Mouse (Mus musculus) liver, embryonic 12.5 days (tissue): ENCODE results near the gene Msx3. TPM values are rescaled to one million over a fixed set of nuclear protein-coding genes. Genes with fewer than 3 reads are reported as not detected.

ENCODE experiments used
- ATAC-seq: fragments of 200-750 bp; cut with Nextera tagmentation; 2 replicates; pipeline ENCODE4 v1.8.0; 2017; ENCODE audit warnings: moderate number of reproducible peaks, mild to moderate bottlenecking, moderate library complexity
- H3K27ac ChIP-seq: fragments of 300-500 bp; sonication (generic); 2 replicates; pipeline ENCODE4 v1.5.1; 2016; ENCODE audit warnings: mild to moderate bottlenecking
- H3K27me3 ChIP-seq: fragments of 300-500 bp; sonication (generic); replicated peaks from 2 replicates; pipeline ENCODE4 v1.6.1; 2016; ENCODE audit warnings: mild to moderate bottlenecking, moderate library complexity
- H3K36me3 ChIP-seq: fragments of 300-500 bp; sonication (generic); 2 replicates; pipeline ENCODE4 v1.6.1; 2016; ENCODE audit warnings: mild to moderate bottlenecking, moderate library complexity
- H3K4me1 ChIP-seq: fragments of 300-500 bp; sonication (generic); 2 replicates; pipeline ENCODE4 v1.6.1; 2016
- H3K4me2 ChIP-seq: fragments of 300-500 bp; sonication (generic); 2 replicates; pipeline ENCODE4 v1.6.1; 2016; ENCODE audit warnings: mild to moderate bottlenecking, moderate library complexity
- H3K4me3 ChIP-seq: fragments of 300-500 bp; sonication (generic); 2 replicates; pipeline ENCODE4 v1.5.1; 2016; ENCODE audit warnings: mild to moderate bottlenecking, moderate library complexity
- H3K9ac ChIP-seq: fragments of 300-500 bp; sonication (generic); 2 replicates; pipeline ENCODE4 v1.6.1; 2016; ENCODE audit warnings: mild to moderate bottlenecking, moderate library complexity
- H3K9me3 ChIP-seq: fragments of 300-500 bp; sonication (generic); replicated peaks from 2 replicates; pipeline ENCODE4 v1.6.1; 2016; ENCODE audit warnings: mild to moderate bottlenecking, moderate library complexity
- WGBS: fragments of 180-500 bp; shearing (Covaris S2); methylation state at CpG from one replicate; pipeline ENCODE4 v1.1.7; 2016; ENCODE audit not compliant: insufficient replicate concordance; 5-methylcytosine and 5-hydroxymethylcytosine counted together
- polyA plus RNA-seq: library from polyadenylated mRNA; unstranded; fragments of >200 nt; fragmentation: Nextera tagmentation; extraction: Ambion mirVana; gene quantifications from 2 replicates; pipeline ENCODE4 v1.2.1, GENCODE M21; 2016

Gene Msx3
- not detected in 2 replicates for polyA plus RNA-seq

DNA sequence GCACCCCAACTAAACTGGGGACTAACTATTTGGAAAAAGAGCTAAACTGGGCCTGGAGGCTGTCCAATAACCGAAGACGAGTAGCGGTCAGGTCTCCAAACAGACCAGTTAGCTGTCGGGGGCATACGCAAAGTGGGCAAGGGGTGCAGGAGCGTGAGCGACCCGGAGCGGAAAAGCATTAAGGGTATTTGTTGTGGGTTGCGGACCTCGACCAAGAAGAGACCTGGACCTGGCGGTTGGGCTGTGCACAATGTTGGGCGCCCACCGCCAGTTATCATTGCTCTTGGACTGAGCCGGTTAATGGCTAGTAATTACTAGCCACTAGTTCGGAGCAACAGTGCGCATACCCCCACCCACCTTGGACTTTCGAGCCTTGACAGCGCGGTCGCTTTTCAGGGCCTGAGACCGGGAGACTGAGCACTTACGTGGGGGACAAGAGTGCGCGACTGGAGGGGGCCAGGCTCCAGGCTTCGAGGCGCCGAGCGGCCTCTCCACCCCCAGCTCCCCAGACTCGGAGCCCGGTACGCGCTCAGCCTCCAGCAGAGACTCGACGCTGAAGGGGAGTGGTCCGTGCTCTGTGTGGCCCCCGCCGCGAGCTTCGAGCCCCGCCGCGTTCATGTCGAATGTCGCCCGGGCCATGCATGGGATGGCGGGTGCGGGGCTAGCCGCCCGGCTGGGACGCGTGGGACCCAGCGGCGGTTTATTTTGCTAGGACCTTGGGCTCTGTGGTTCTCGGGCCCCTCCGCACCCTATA, at the start of gene Msx3:
TSS of gene Msx3 (minus strand) at position 729 of the 754 bp plus-strand sequence.
- peak; percentile 30; the same call in 1 of the 2 replicates for ATAC-seq
- WGBS = 3% methylated on average over 56 of the region's 56 CpGs

DNA sequence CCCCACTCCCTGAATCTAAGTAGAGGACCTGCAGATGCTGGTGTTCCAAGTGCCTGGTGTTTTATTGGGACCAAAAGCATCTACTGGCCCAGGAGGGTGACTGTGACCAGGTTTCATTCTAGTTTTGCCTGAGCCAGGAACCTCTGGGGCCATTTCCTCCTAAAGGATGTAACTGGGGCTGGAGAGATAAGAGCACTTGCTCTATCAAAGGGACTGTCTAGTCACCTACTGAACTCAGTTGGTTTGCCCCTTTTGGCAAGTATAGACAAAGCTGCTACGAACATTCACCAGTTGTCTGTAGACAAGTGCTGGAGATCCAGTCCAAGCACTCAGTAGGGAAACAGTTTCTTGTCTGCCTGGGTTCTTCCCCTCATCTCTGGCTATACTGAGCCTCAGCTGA, 49.6 kb upstream of the Msx3 start:
- 0 out of 2 replicates have a peak, but pooled peaks cover 6% of the 10 kb centered on the region for H3K27me3 ChIP-seq
- no peak overlapping the region for H3K4me3 ChIP-seq
- H3K4me2 ChIP-seq = no peak overlapping the region
- H3K4me1 ChIP-seq = peaks cover 21% of the 10 kb centered on the region
- no peak overlapping the region for H3K9ac ChIP-seq
- H3K36me3 ChIP-seq = no peaks in the 10 kb centered on the region
- WGBS = 22% methylated on average over 1 of the region's 1 CpGs
- H3K9me3 ChIP-seq = no peaks in the 10 kb centered on the region
- ATAC-seq = no peak
- H3K27ac ChIP-seq = no peak overlapping the region

More for the DNA sequence above, at the start of gene Msx3:
- H3K4me3 ChIP-seq = peak within 1 kb of the TSS; percentile 34
- no peaks in the 10 kb centered on the region for H3K9me3 ChIP-seq
- H3K4me2 ChIP-seq = peak within 1 kb of the TSS; percentile 64
- peaks cover 96% of the 10 kb centered on the region for H3K27me3 ChIP-seq
- peaks cover 11% of the 10 kb centered on the region for H3K4me1 ChIP-seq
- H3K9ac ChIP-seq = no peak within 1 kb of the TSS
- no peak within 1 kb of the TSS for H3K27ac ChIP-seq
- H3K36me3 ChIP-seq = no peaks in the 10 kb centered on the region

DNA sequence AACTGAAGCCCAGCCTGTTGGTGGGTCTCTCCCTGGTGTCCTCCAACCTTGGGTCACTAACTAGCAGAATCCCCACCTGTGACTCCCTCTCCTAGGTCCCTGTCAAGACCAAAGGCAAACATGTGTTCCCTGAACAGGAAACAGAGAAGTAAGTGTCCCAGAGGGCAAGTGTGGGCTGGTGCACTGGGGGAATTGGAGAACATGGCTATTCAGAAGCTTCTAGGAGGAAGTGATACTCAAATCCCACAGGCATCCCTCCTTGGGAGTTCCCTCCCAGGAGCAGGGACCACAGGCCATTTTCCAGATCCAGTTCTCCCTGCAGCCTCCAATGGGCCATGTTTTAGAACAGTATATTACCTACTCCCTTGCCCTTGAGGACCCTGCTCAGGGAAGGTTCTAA, 47.2 kb upstream of the Msx3 start:
- Histone ChIP-seq H3K4me1 (peaks cover 6% of the 10 kb centered on the region; the same call in 1 of the 2 replicates), H3K9ac (no peak overlapping the region), H3K27me3 (0 out of 2 replicates have a peak, but pooled peaks cover 6% of the 10 kb centered on the region), H3K4me2 (no peak overlapping the region), H3K9me3 (no peaks in the 10 kb centered on the region), H3K4me3 (no peak overlapping the region), H3K36me3 (no peaks in the 10 kb centered on the region), H3K27ac (no peak overlapping the region)
- ATAC-seq = no peak

GRCm38 (mm10) chr7:140095556-140095955, 46.7 kb upstream of the Msx3 start:
- H3K36me3 ChIP-seq = no peaks in the 10 kb centered on the region
- H3K27me3 ChIP-seq = 0 out of 2 replicates have a peak, but pooled peaks cover 6% of the 10 kb centered on the region
- H3K9ac ChIP-seq = no peak overlapping the region
- no peak overlapping the region for H3K4me3 ChIP-seq
- no peak overlapping the region for H3K4me2 ChIP-seq
- WGBS = 39% methylated on average over 1 of the region's 1 CpGs
- no peak for ATAC-seq
- H3K4me1 ChIP-seq = peaks cover 6% of the 10 kb centered on the region; the same call in 1 of the 2 replicates
- no peaks in the 10 kb centered on the region for H3K9me3 ChIP-seq
- no peak overlapping the region for H3K27ac ChIP-seq

DNA sequence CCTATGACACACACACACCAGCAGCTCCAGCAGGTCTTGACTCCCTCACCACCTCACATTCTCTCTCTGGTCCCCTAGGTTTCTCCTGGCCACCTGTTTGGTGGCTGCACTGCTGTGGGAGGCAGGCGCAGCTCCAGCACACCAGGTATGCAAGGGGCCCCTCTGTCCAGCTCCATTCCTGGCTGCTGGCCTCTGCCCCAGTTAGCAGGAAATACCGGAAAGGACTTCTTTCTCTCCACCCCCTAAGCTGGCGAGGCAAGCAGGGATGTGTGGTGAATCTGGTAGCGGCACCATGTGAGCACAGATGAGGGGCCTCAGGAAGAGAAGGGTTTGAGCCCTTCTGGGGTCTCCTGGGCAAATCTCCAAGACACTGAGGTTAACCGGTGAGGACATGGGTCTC, 46.1 kb upstream of the Msx3 start:
- H3K4me2 ChIP-seq = no peak overlapping the region
- no peaks in the 10 kb centered on the region for H3K36me3 ChIP-seq
- no peaks in the 10 kb centered on the region for H3K9me3 ChIP-seq
- WGBS = 42% methylated on average over 5 of the region's 5 CpGs
- H3K9ac ChIP-seq = no peak overlapping the region
- ATAC-seq = no peak
- 0 out of 2 replicates have a peak, but pooled peaks cover 6% of the 10 kb centered on the region for H3K27me3 ChIP-seq
- H3K4me3 ChIP-seq = no peak overlapping the region
- no peak overlapping the region for H3K27ac ChIP-seq
- peaks cover 6% of the 10 kb centered on the region; the same call in 1 of the 2 replicates for H3K4me1 ChIP-seq

DNA sequence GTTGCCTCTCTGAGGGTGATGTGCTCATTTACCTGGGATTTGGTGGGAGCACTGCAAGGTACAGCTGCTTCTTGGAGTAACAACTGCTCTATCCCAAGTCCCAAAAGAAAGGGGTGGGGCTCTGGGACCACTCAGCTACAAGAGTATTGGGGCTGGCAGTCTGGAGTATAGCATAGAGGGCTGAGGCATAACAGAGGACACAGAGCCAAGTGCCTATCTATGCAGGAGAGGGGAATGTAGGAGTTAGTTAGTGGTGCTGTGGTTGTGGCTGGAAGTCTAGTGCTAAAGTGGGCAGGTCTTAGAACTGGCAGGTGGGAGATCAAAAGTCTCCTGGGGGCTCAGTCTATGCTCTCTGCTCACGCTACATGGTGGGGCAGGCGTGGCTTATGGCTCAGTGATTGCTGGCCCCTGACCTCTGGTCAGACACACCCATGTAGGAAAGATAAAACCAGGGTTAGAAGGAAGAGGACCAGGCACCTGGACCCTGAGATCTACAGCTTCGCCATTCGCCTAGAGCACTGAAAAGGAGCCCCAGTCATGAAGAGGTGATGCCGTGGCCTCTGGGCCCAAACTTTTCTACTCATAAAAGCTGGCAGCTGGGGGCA, 44.1 kb upstream of the Msx3 start, which contains the start of gene Prap1:
TSS of gene Prap1 (plus strand) at position 472 of the 605 bp plus-strand sequence.
- Histone ChIP-seq H3K9ac (no peak within 1 kb of the TSS), H3K36me3 (no peaks in the 10 kb centered on the region), H3K4me3 (no peak within 1 kb of the TSS), H3K9me3 (no peaks in the 10 kb centered on the region), H3K4me2 (no peak within 1 kb of the TSS), H3K27me3 (0 out of 2 replicates have a peak, but pooled peaks cover 6% of the 10 kb centered on the region), H3K4me1 (no peaks in the 10 kb centered on the region), H3K27ac (no peak within 1 kb of the TSS)
- WGBS = 61% methylated on average over 5 of the region's 5 CpGs
- no peak for ATAC-seq

DNA sequence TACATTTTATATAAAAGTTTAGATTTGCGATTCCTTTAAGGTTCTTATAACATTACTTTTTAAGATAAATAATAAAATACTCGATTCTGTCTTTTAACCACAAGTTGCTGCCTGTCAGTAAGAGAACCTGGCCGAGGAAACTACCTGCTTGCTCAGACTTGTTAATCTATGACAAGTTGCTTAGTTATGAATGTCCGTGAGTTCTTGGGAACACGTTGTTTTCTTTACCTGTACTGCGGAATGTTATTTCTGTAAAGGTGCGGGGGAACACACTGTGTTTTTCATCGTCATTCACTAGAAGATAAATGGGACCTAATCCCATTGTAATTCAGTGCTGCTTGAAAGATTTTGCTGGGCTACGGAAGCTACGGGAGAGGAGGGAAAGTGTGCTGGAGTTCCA, 41.7 kb upstream of the Msx3 start:
- H3K4me3 ChIP-seq = no peak overlapping the region
- no peak for ATAC-seq
- H3K27ac ChIP-seq = no peak overlapping the region
- no peak overlapping the region for H3K4me2 ChIP-seq
- no peak overlapping the region for H3K9ac ChIP-seq
- no peaks in the 10 kb centered on the region for H3K9me3 ChIP-seq
- 0 out of 2 replicates have a peak, but pooled peaks cover 6% of the 10 kb centered on the region for H3K27me3 ChIP-seq
- H3K4me1 ChIP-seq = no peaks in the 10 kb centered on the region
- 71% methylated on average over 10 of the region's 10 CpGs for WGBS
- H3K36me3 ChIP-seq = no peaks in the 10 kb centered on the region

DNA sequence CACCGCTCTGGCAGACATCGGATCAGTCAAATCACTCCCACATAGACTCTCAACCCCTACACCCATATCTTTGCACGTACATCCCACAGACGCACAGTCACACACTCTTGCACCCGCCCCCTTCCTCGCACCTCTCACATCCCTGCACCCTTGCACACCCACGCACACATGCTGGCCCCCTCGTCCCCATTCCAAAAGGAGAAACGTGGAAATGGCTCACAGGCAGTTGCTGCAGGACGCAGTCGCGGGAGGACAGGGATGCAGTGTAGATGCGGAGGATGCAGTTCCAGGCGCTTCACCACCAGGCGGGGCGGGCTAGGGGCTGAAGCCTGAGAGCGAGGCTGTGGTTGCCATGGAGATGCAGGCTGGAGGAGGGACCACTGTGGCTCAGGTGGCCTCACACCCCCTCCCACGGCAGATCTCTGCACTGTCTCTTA, 33.4 kb upstream of the Msx3 start, which contains the start of gene Caly:
TSS of gene Caly (minus strand) at position 307 of the 437 bp plus-strand sequence.
- H3K4me3 ChIP-seq = no peak within 1 kb of the TSS
- H3K9me3 ChIP-seq = no peaks in the 10 kb centered on the region
- ATAC-seq = peak; percentile 35; the same call in 1 of the 2 replicates
- 10% methylated on average over 18 of the region's 18 CpGs for WGBS
- H3K36me3 ChIP-seq = no peaks in the 10 kb centered on the region
- 0 out of 2 replicates have a peak, but pooled peaks cover 4% of the 10 kb centered on the region for H3K4me1 ChIP-seq
- H3K27ac ChIP-seq = no peak within 1 kb of the TSS
- no peak within 1 kb of the TSS for H3K9ac ChIP-seq
- H3K4me2 ChIP-seq = no peak within 1 kb of the TSS
- H3K27me3 ChIP-seq = peaks cover 44% of the 10 kb centered on the region

GRCm38 (mm10) chr7:140081408-140082241, 32.7 kb upstream of the Msx3 start:
- Histone ChIP-seq H3K36me3 (no peaks in the 10 kb centered on the region), H3K27ac (no peak overlapping the region), H3K27me3 (peaks cover 44% of the 10 kb centered on the region), H3K9ac (no peak overlapping the region), H3K4me3 (no peak overlapping the region), H3K4me1 (0 out of 2 replicates have a peak, but pooled peaks cover 4% of the 10 kb centered on the region), H3K9me3 (no peaks in the 10 kb centered on the region), H3K4me2 (no peak overlapping the region)
- ATAC-seq = peak; percentile 10; the same call in 1 of the 2 replicates
- WGBS = 26% methylated on average over 20 of the region's 20 CpGs

- no peak overlapping the region for H3K4me3 ChIP-seq
- no peak overlapping the region for H3K4me2 ChIP-seq
- peak; percentile 43; the same call in 1 of the 2 replicates for ATAC-seq
- peaks cover 44% of the 10 kb centered on the region for H3K27me3 ChIP-seq
- H3K36me3 ChIP-seq = no peaks in the 10 kb centered on the region
- H3K27ac ChIP-seq = no peak overlapping the region
- 0 out of 2 replicates have a peak, but pooled peaks cover 4% of the 10 kb centered on the region for H3K4me1 ChIP-seq
- no peak overlapping the region for H3K9ac ChIP-seq
- no peaks in the 10 kb centered on the region for H3K9me3 ChIP-seq
- 6% methylated on average over 24 of the region's 24 CpGs for WGBS
Observed at GRCm38 (mm10) chr7:140080503-140081156, 31.7 kb upstream of the Msx3 start.

- Histone ChIP-seq H3K4me1 (0 out of 2 replicates have a peak, but pooled peaks cover 4% of the 10 kb centered on the region), H3K4me2 (no peak overlapping the region), H3K4me3 (no peak overlapping the region), H3K27me3 (peaks cover 44% of the 10 kb centered on the region), H3K9ac (no peak overlapping the region), H3K9me3 (no peaks in the 10 kb centered on the region), H3K27ac (no peak overlapping the region), H3K36me3 (no peaks in the 10 kb centered on the region)
- no peak for ATAC-seq
- WGBS = 3% methylated on average over 5 of the region's 5 CpGs
Observed at GRCm38 (mm10) chr7:140078711-140079110, 29.8 kb upstream of the Msx3 start.
